Mouse (Mus musculus): ENCODE results near the gene Ppp1r10. TPM values are rescaled to one million over a fixed set of nuclear protein-coding genes. Genes with fewer than 3 reads are reported as not detected.
A peak's percentile ranks its signal among the peaks of the same experiment; 100 is the strongest.
"Not testable (repeated sequence)": the region's sequence is repeated elsewhere in the genome, so short reads cannot be mapped to it uniquely, and the experiment has no call there.

Ppp1r10 gene
- total and polyA plus RNA-seq, 3 experiments, result 30.9 to 93.8 (median 77.3) TPM

- Histone ChIP-seq H3K36me3 (replicated peaks) (peaks cover 70% of the 10 kb centered on the region), H3K4me1 (ENCODE audit: insufficient read depth, low read depth, low read length) (peaks cover 88% of the 10 kb centered on the region)
- no peak for ATAC-seq (ENCODE audit: extremely low read depth, insufficient number of reproducible peaks, low FRiP score, poor library complexity, severe bottlenecking)
Observed at GRCm38 (mm10) chr17:35923281-35923680, 7.0 kb downstream of the Ppp1r10 start.

GRCm38 (mm10) chr17:35927471-35927870, 11.2 kb downstream of the Ppp1r10 start:
- H3K4me1 ChIP-seq (ENCODE audit: insufficient read depth, low read depth, low read length), result peaks cover 81% of the 10 kb centered on the region

More at GRCm38 (mm10) chr17:35923281-35923680, 7.0 kb downstream of the Ppp1r10 start:
- no peak overlapping the region for H3K4me3 ChIP-seq (ENCODE audit: low read depth, low read length)
- no peak for DNase-seq (ENCODE audit: low spot score)
- no peaks in the 10 kb centered on the region for H3K9me3 ChIP-seq (replicated peaks)
- no peaks in the 10 kb centered on the region for H3K27me3 ChIP-seq (ENCODE audit: insufficient read depth, low read length)
- TF ChIP-seq POLR2AphosphoS5 (IDR thresholded peaks at IDR 0.05; ENCODE audit: insufficient replicate concordance, low read depth, low read length) (no peak), GATA2 (IDR thresholded peaks at IDR 0.05; ENCODE audit: borderline replicate concordance, low read depth, low read length) (no peak), CTCF (IDR thresholded peaks at IDR 0.05; ENCODE audit: low read depth, low read length) (no peak), GATA1 (IDR thresholded peaks at IDR 0.05; ENCODE audit: borderline replicate concordance, low read length) (no peak), TAL1 (conservative IDR thresholded peaks at IDR 0.05; ENCODE audit: low read depth, low read length) (no peak)

GRCm38 (mm10) chr17:35929534-35929933, 13.3 kb downstream of the Ppp1r10 start:
- ATAC-seq (ENCODE audit: extremely low read depth, insufficient number of reproducible peaks, low FRiP score, poor library complexity, severe bottlenecking) (no peak), DNase-seq (ENCODE audit: low spot score) (no peak)
- no peak overlapping the region for H3K4me3 ChIP-seq (ENCODE audit: low read depth, low read length)
- peaks cover 66% of the 10 kb centered on the region for H3K36me3 ChIP-seq (replicated peaks)
- no peaks in the 10 kb centered on the region for H3K9me3 ChIP-seq (replicated peaks)
- no peaks in the 10 kb centered on the region for H3K27me3 ChIP-seq (ENCODE audit: insufficient read depth, low read length)
- TF ChIP-seq CTCF (IDR thresholded peaks at IDR 0.05; ENCODE audit: low read depth, low read length) (no peak), GATA1 (IDR thresholded peaks at IDR 0.05; ENCODE audit: borderline replicate concordance, low read length) (no peak), GATA2 (IDR thresholded peaks at IDR 0.05; ENCODE audit: borderline replicate concordance, low read depth, low read length) (no peak), TAL1 (conservative IDR thresholded peaks at IDR 0.05; ENCODE audit: low read depth, low read length) (no peak), POLR2AphosphoS5 (IDR thresholded peaks at IDR 0.05; ENCODE audit: insufficient replicate concordance, low read depth, low read length) (no peak)
- peaks cover 63% of the 10 kb centered on the region for H3K4me1 ChIP-seq (ENCODE audit: insufficient read depth, low read depth, low read length)

More at GRCm38 (mm10) chr17:35927471-35927870, 11.2 kb downstream of the Ppp1r10 start:
- TF ChIP-seq TAL1 (conservative IDR thresholded peaks at IDR 0.05; ENCODE audit: low read depth, low read length), result peak; percentile 90
- TF ChIP-seq CTCF (IDR thresholded peaks at IDR 0.05; ENCODE audit: low read depth, low read length), result no peak
- H3K4me3 ChIP-seq (ENCODE audit: low read depth, low read length), result no peak overlapping the region; the same call in 1 of the 2 replicates
- ATAC-seq (ENCODE audit: extremely low read depth, insufficient number of reproducible peaks, low FRiP score, poor library complexity, severe bottlenecking), result peak; percentile 92
- peak; percentile 64 for DNase-seq (ENCODE audit: low spot score)
- H3K27me3 ChIP-seq (ENCODE audit: insufficient read depth, low read length), result no peaks in the 10 kb centered on the region
- H3K9me3 ChIP-seq (replicated peaks), result no peaks in the 10 kb centered on the region
- H3K36me3 ChIP-seq (replicated peaks), result peaks cover 83% of the 10 kb centered on the region

- Histone ChIP-seq H3K9me3 (replicated peaks) (no peaks in the 10 kb centered on the region), H3K4me1 (ENCODE audit: insufficient read depth, low read depth, low read length) (peaks cover 52% of the 10 kb centered on the region), H3K4me3 (ENCODE audit: low read depth, low read length) (no peak overlapping the region), H3K36me3 (replicated peaks) (peaks cover 56% of the 10 kb centered on the region), H3K27me3 (ENCODE audit: insufficient read depth, low read length) (no peaks in the 10 kb centered on the region)
- no peak for DNase-seq (ENCODE audit: low spot score)
- no peak for TF ChIP-seq TAL1 (conservative IDR thresholded peaks at IDR 0.05; ENCODE audit: low read depth, low read length)
- no peak for TF ChIP-seq POLR2AphosphoS5 (IDR thresholded peaks at IDR 0.05; ENCODE audit: insufficient replicate concordance, low read depth, low read length)
- no peak for TF ChIP-seq CTCF (IDR thresholded peaks at IDR 0.05; ENCODE audit: low read depth, low read length)
- no peak for TF ChIP-seq GATA2 (IDR thresholded peaks at IDR 0.05; ENCODE audit: borderline replicate concordance, low read depth, low read length)
- no peak for TF ChIP-seq GATA1 (IDR thresholded peaks at IDR 0.05; ENCODE audit: borderline replicate concordance, low read length)
- no peak for ATAC-seq (ENCODE audit: extremely low read depth, insufficient number of reproducible peaks, low FRiP score, poor library complexity, severe bottlenecking)
Observed at GRCm38 (mm10) chr17:35930627-35931026, 14.4 kb downstream of the Ppp1r10 start.

- TF ChIP-seq POLR2AphosphoS5 (IDR thresholded peaks at IDR 0.05; ENCODE audit: insufficient replicate concordance, low read depth, low read length), result no peak
- TF ChIP-seq CTCF (IDR thresholded peaks at IDR 0.05; ENCODE audit: low read depth, low read length), result no peak
- no peak for TF ChIP-seq GATA2 (IDR thresholded peaks at IDR 0.05; ENCODE audit: borderline replicate concordance, low read depth, low read length)
- TF ChIP-seq GATA1 (IDR thresholded peaks at IDR 0.05; ENCODE audit: borderline replicate concordance, low read length), result no peak
- TF ChIP-seq TAL1 (conservative IDR thresholded peaks at IDR 0.05; ENCODE audit: low read depth, low read length), result no peak
- peaks cover 41% of the 10 kb centered on the region for H3K36me3 ChIP-seq (replicated peaks)
Observed at GRCm38 (mm10) chr17:35932608-35933007, 16.4 kb downstream of the Ppp1r10 start.

GRCm38 (mm10) chr17:35935763-35936162, 19.5 kb downstream of the Ppp1r10 start:
- not testable (repeated sequence) for H3K27me3 ChIP-seq (ENCODE audit: insufficient read depth, low read length); H3K4me3 ChIP-seq (ENCODE audit: low read depth, low read length); DNase-seq (ENCODE audit: low spot score); H3K9me3 ChIP-seq (replicated peaks); H3K4me1 ChIP-seq (ENCODE audit: insufficient read depth, low read depth, low read length)
- ATAC-seq (ENCODE audit: extremely low read depth, insufficient number of reproducible peaks, low FRiP score, poor library complexity, severe bottlenecking), result 0 out of 2 replicates have a peak, but pooled peaks have one; percentile 28
- H3K36me3 ChIP-seq (replicated peaks), result peaks cover 10% of the 10 kb centered on the region

More at GRCm38 (mm10) chr17:35932608-35933007, 16.4 kb downstream of the Ppp1r10 start:
- DNase-seq (ENCODE audit: low spot score) (no peak), ATAC-seq (ENCODE audit: extremely low read depth, insufficient number of reproducible peaks, low FRiP score, poor library complexity, severe bottlenecking) (no peak)
- Histone ChIP-seq H3K4me1 (ENCODE audit: insufficient read depth, low read depth, low read length) (peaks cover 35% of the 10 kb centered on the region), H3K27me3 (ENCODE audit: insufficient read depth, low read length) (no peaks in the 10 kb centered on the region), H3K4me3 (ENCODE audit: low read depth, low read length) (no peak overlapping the region), H3K9me3 (replicated peaks) (no peaks in the 10 kb centered on the region)
